Mouse (Mus musculus): ENCODE results near the gene Cks1brt. TPM values are rescaled to one million over a fixed set of nuclear protein-coding genes. Genes with fewer than 3 reads are reported as not detected.
A peak's percentile ranks its signal among the peaks of the same experiment; 100 is the strongest.
"Not testable (repeated sequence)": the region's sequence is repeated elsewhere in the genome, so short reads cannot be mapped to it uniquely, and the experiment has no call there.

The Cks1brt gene
- polyA plus RNA-seq, 1 experiment from 2014 or later = not detected

- not testable (repeated sequence) for H3K9me3 ChIP-seq (ENCODE audit: control insufficient read depth, low read length); H3K4me1 ChIP-seq (ENCODE audit: control insufficient read depth, insufficient read depth, low read length); DNase-seq; ATAC-seq (ENCODE audit: low FRiP score, low TSS enrichment); H3K9ac ChIP-seq (replicated peaks; ENCODE audit: low read length); H3K4me3 ChIP-seq (replicated peaks; ENCODE audit: low read depth, low read length); H3K27ac ChIP-seq (replicated peaks; ENCODE audit: low read depth, low read length); H3K4me2 ChIP-seq (ENCODE audit: low read length); H3K36me3 ChIP-seq (ENCODE audit: control insufficient read depth, insufficient read depth, low read length); H3K27me3 ChIP-seq (ENCODE audit: control insufficient read depth, insufficient read depth, low read length)
- WGBS = 74% methylated on average over 2 of the region's 2 CpGs
Measured at GRCm38 (mm10) chr8:85135690-85136089, 16.0 kb upstream of the Cks1brt start.

- no peaks in the 10 kb centered on the region for H3K4me1 ChIP-seq (ENCODE audit: control insufficient read depth, insufficient read depth, low read length)
- no peak overlapping the region for H3K4me2 ChIP-seq (ENCODE audit: low read length)
- 93% methylated on average over 4 of the region's 4 CpGs for WGBS
- H3K9ac ChIP-seq (replicated peaks; ENCODE audit: low read length) = no peak overlapping the region
- no peak for ATAC-seq (ENCODE audit: low FRiP score, low TSS enrichment)
- H3K27ac ChIP-seq (replicated peaks; ENCODE audit: low read depth, low read length) = no peak overlapping the region
- H3K36me3 ChIP-seq (ENCODE audit: control insufficient read depth, insufficient read depth, low read length) = no peaks in the 10 kb centered on the region
- H3K4me3 ChIP-seq (replicated peaks; ENCODE audit: low read depth, low read length) = no peak overlapping the region
- no peak for DNase-seq
- H3K27me3 ChIP-seq (ENCODE audit: control insufficient read depth, insufficient read depth, low read length) = no peaks in the 10 kb centered on the region
- peaks cover 3% of the 10 kb centered on the region; the same call in 1 of the 2 replicates for H3K9me3 ChIP-seq (ENCODE audit: control insufficient read depth, low read length)
Measured at GRCm38 (mm10) chr8:85142516-85142915, 9.2 kb upstream of the Cks1brt start.

GRCm38 (mm10) chr8:85171291-85171690, 19.6 kb downstream of the Cks1brt start:
- Histone ChIP-seq H3K27ac (replicated peaks; ENCODE audit: low read depth, low read length) (no peak overlapping the region), H3K27me3 (ENCODE audit: control insufficient read depth, insufficient read depth, low read length) (no peaks in the 10 kb centered on the region), H3K4me1 (ENCODE audit: control insufficient read depth, insufficient read depth, low read length) (no peaks in the 10 kb centered on the region), H3K9me3 (ENCODE audit: control insufficient read depth, low read length) (no peaks in the 10 kb centered on the region), H3K4me3 (replicated peaks; ENCODE audit: low read depth, low read length) (no peak overlapping the region), H3K4me2 (ENCODE audit: low read length) (no peak overlapping the region), H3K9ac (replicated peaks; ENCODE audit: low read length) (no peak overlapping the region), H3K36me3 (ENCODE audit: control insufficient read depth, insufficient read depth, low read length) (no peaks in the 10 kb centered on the region)
- peak; percentile 75 for DNase-seq
- WGBS = 29% methylated on average over 14 of the region's 14 CpGs
- ATAC-seq (ENCODE audit: low FRiP score, low TSS enrichment) = no peak

- Histone ChIP-seq H3K4me1 (ENCODE audit: control insufficient read depth, insufficient read depth, low read length) (no peaks in the 10 kb centered on the region), H3K4me3 (replicated peaks; ENCODE audit: low read depth, low read length) (no peak overlapping the region), H3K4me2 (ENCODE audit: low read length) (no peak overlapping the region), H3K9me3 (ENCODE audit: control insufficient read depth, low read length) (no peaks in the 10 kb centered on the region), H3K36me3 (ENCODE audit: control insufficient read depth, insufficient read depth, low read length) (no peaks in the 10 kb centered on the region), H3K27ac (replicated peaks; ENCODE audit: low read depth, low read length) (no peak overlapping the region), H3K9ac (replicated peaks; ENCODE audit: low read length) (no peak overlapping the region), H3K27me3 (ENCODE audit: control insufficient read depth, insufficient read depth, low read length) (no peaks in the 10 kb centered on the region)
- WGBS = 51% methylated on average over 7 of the region's 7 CpGs
- no peak for ATAC-seq (ENCODE audit: low FRiP score, low TSS enrichment)
- DNase-seq = peak; percentile 62
Measured at GRCm38 (mm10) chr8:85175892-85176291, 24.2 kb downstream of the Cks1brt start.

GRCm38 (mm10) chr8:85192346-85192745, 40.6 kb downstream of the Cks1brt start:
- Histone ChIP-seq H3K9ac (replicated peaks; ENCODE audit: low read length) (no peak overlapping the region), H3K27ac (replicated peaks; ENCODE audit: low read depth, low read length) (no peak overlapping the region), H3K4me2 (ENCODE audit: low read length) (no peak overlapping the region), H3K4me3 (replicated peaks; ENCODE audit: low read depth, low read length) (no peak overlapping the region), H3K36me3 (ENCODE audit: control insufficient read depth, insufficient read depth, low read length) (no peaks in the 10 kb centered on the region), H3K4me1 (ENCODE audit: control insufficient read depth, insufficient read depth, low read length) (no peaks in the 10 kb centered on the region), H3K9me3 (ENCODE audit: control insufficient read depth, low read length) (no peaks in the 10 kb centered on the region; the same call in 1 of the 2 replicates), H3K27me3 (ENCODE audit: control insufficient read depth, insufficient read depth, low read length) (no peaks in the 10 kb centered on the region)
- DNase-seq = no peak
- 85% methylated on average over 1 of the region's 1 CpGs for WGBS
- no peak for ATAC-seq (ENCODE audit: low FRiP score, low TSS enrichment)

GRCm38 (mm10) chr8:85220220-85220619, 68.5 kb downstream of the Cks1brt start:
- WGBS = 82% methylated on average over 4 of the region's 4 CpGs
- Histone ChIP-seq H3K27me3 (ENCODE audit: control insufficient read depth, insufficient read depth, low read length) (no peaks in the 10 kb centered on the region), H3K9me3 (ENCODE audit: control insufficient read depth, low read length) (no peaks in the 10 kb centered on the region), H3K36me3 (ENCODE audit: control insufficient read depth, insufficient read depth, low read length) (no peaks in the 10 kb centered on the region), H3K4me2 (ENCODE audit: low read length) (no peak overlapping the region), H3K4me1 (ENCODE audit: control insufficient read depth, insufficient read depth, low read length) (no peaks in the 10 kb centered on the region), H3K27ac (replicated peaks; ENCODE audit: low read depth, low read length) (no peak overlapping the region), H3K9ac (replicated peaks; ENCODE audit: low read length) (no peak overlapping the region), H3K4me3 (replicated peaks; ENCODE audit: low read depth, low read length) (no peak overlapping the region)
- DNase-seq = no peak
- ATAC-seq (ENCODE audit: low FRiP score, low TSS enrichment) = no peak

- peak; percentile 1 for DNase-seq
Measured at GRCm38 (mm10) chr8:85220992-85221391, 69.3 kb downstream of the Cks1brt start.

More at GRCm38 (mm10) chr8:85220992-85221391, 69.3 kb downstream of the Cks1brt start:
- no peaks in the 10 kb centered on the region for H3K36me3 ChIP-seq (ENCODE audit: control insufficient read depth, insufficient read depth, low read length)
- H3K4me1 ChIP-seq (ENCODE audit: control insufficient read depth, insufficient read depth, low read length) = no peaks in the 10 kb centered on the region
- H3K27me3 ChIP-seq (ENCODE audit: control insufficient read depth, insufficient read depth, low read length) = no peaks in the 10 kb centered on the region
- no peak for ATAC-seq (ENCODE audit: low FRiP score, low TSS enrichment)
- no peak overlapping the region for H3K4me3 ChIP-seq (replicated peaks; ENCODE audit: low read depth, low read length)
- WGBS = 47% methylated on average over 6 of the region's 6 CpGs
- H3K27ac ChIP-seq (replicated peaks; ENCODE audit: low read depth, low read length) = no peak overlapping the region
- no peaks in the 10 kb centered on the region for H3K9me3 ChIP-seq (ENCODE audit: control insufficient read depth, low read length)
- no peak overlapping the region for H3K9ac ChIP-seq (replicated peaks; ENCODE audit: low read length)
- H3K4me2 ChIP-seq (ENCODE audit: low read length) = no peak overlapping the region

Small RNA genes within 50 kb of the gene (microRNA-seq; reads per million reads assigned to microRNA genes)
- gene Gm23388 = 0.88 reads per million

Other genes with a start within 250 kb of the Cks1brt start
- gene Klf1, start 250.0 kb upstream of the Cks1brt start, polyA plus RNA-seq (2014; fragmentation: Nextera tagmentation; extraction: Ambion mirVana) = 0.19 and 0.63 TPM in 2 replicates
- gene Dnase2a, start 243.4 kb upstream of the Cks1brt start, polyA plus RNA-seq (2014; fragmentation: Nextera tagmentation; extraction: Ambion mirVana) = 4.0 and 5.4 TPM in 2 replicates
- gene Mast1, start 214.6 kb upstream of the Cks1brt start, polyA plus RNA-seq (2014; fragmentation: Nextera tagmentation; extraction: Ambion mirVana) = 69.5 and 69.9 TPM in 2 replicates
- 0.99 and 1.4 TPM in 2 replicates for gene Rtbdn, start 204.9 kb upstream of the Cks1brt start, polyA plus RNA-seq (2014; fragmentation: Nextera tagmentation; extraction: Ambion mirVana)
- not detected in 2 replicates for gene Gm49661, start 182.5 kb upstream of the Cks1brt start, polyA plus RNA-seq (2014; fragmentation: Nextera tagmentation; extraction: Ambion mirVana)
- 1,531 and 1,588 TPM in 2 replicates for gene Prdx2, start 182.3 kb upstream of the Cks1brt start, polyA plus RNA-seq (2014; fragmentation: Nextera tagmentation; extraction: Ambion mirVana)
- 51.7 and 54.4 TPM in 2 replicates for gene Rnaseh2a, start 182.2 kb upstream of the Cks1brt start, polyA plus RNA-seq (2014; fragmentation: Nextera tagmentation; extraction: Ambion mirVana)
- 4.3 and 5.7 TPM in 2 replicates for gene Junb, start 173.2 kb upstream of the Cks1brt start, polyA plus RNA-seq (2014; fragmentation: Nextera tagmentation; extraction: Ambion mirVana)
- 25.8 and 31.4 TPM in 2 replicates for gene Hook2, start 161.3 kb upstream of the Cks1brt start, polyA plus RNA-seq (2014; fragmentation: Nextera tagmentation; extraction: Ambion mirVana)
- gene Best2, start 137.4 kb upstream of the Cks1brt start, polyA plus RNA-seq (2014; fragmentation: Nextera tagmentation; extraction: Ambion mirVana) = not detected in 2 replicates
- 130 and 155 TPM in 2 replicates for gene Asna1, start 126.6 kb upstream of the Cks1brt start, polyA plus RNA-seq (2014; fragmentation: Nextera tagmentation; extraction: Ambion mirVana)
- gene Trir, start 125.1 kb upstream of the Cks1brt start, polyA plus RNA-seq (2014; fragmentation: Nextera tagmentation; extraction: Ambion mirVana) = 157 and 191 TPM in 2 replicates
- gene Tnpo2, start 115.0 kb upstream of the Cks1brt start, polyA plus RNA-seq (2014; fragmentation: Nextera tagmentation; extraction: Ambion mirVana) = 32.0 and 41.0 TPM in 2 replicates
- 65.0 and 80.9 TPM in 2 replicates for gene Fbxw9, start 91.9 kb upstream of the Cks1brt start, polyA plus RNA-seq (2014; fragmentation: Nextera tagmentation; extraction: Ambion mirVana)
- gene Gm5741, start 83.9 kb upstream of the Cks1brt start, polyA plus RNA-seq (2014; fragmentation: Nextera tagmentation; extraction: Ambion mirVana) = 1.7 TPM in 1 of 2 replicates, not detected in the other
- gene Dhps, start 80.2 kb upstream of the Cks1brt start, polyA plus RNA-seq (2014; fragmentation: Nextera tagmentation; extraction: Ambion mirVana) = 88.8 and 95.8 TPM in 2 replicates
- 141 and 154 TPM in 2 replicates for gene Wdr83os, start 71.2 kb upstream of the Cks1brt start, polyA plus RNA-seq (2014; fragmentation: Nextera tagmentation; extraction: Ambion mirVana)
- 53.9 and 58.2 TPM in 2 replicates for gene Wdr83, start 70.6 kb upstream of the Cks1brt start, polyA plus RNA-seq (2014; fragmentation: Nextera tagmentation; extraction: Ambion mirVana)
- gene Man2b1, start 68.7 kb upstream of the Cks1brt start, polyA plus RNA-seq (2014; fragmentation: Nextera tagmentation; extraction: Ambion mirVana) = 13.3 and 17.2 TPM in 2 replicates
- gene Zfp791, start 28.8 kb upstream of the Cks1brt start, polyA plus RNA-seq (2014; fragmentation: Nextera tagmentation; extraction: Ambion mirVana) = 3.0 and 4.0 TPM in 2 replicates
- not detected in 2 replicates for gene Olfr371, start 74.1 kb downstream of the Cks1brt start, polyA plus RNA-seq (2014; fragmentation: Nextera tagmentation; extraction: Ambion mirVana)
- gene Orc6, start 147.7 kb downstream of the Cks1brt start, polyA plus RNA-seq (2014; fragmentation: Nextera tagmentation; extraction: Ambion mirVana) = 77.0 and 77.5 TPM in 2 replicates
- gene Vps35, start 147.9 kb downstream of the Cks1brt start, polyA plus RNA-seq (2014; fragmentation: Nextera tagmentation; extraction: Ambion mirVana) = 155 and 182 TPM in 2 replicates
- 0.15 and 0.36 TPM in 2 replicates for gene Mylk3, start 234.4 kb downstream of the Cks1brt start, polyA plus RNA-seq (2014; fragmentation: Nextera tagmentation; extraction: Ambion mirVana)

Measured in midbrain, embryonic 14.5 days (tissue).